Mouse (Mus musculus) MEL (cell line): ENCODE data around the gene Srebf2. TPM values are rescaled to one million over a fixed set of nuclear protein-coding genes. Genes with fewer than 3 reads are reported as not detected.
A peak's percentile ranks its signal among the peaks of the same experiment; 100 is the strongest.

Experiments
- DNase-seq: peaks from one replicate; pipeline ENCODE4 v3.0.0; 2011; ENCODE audit warnings: low read depth, low spot score
- H3K27ac ChIP-seq: 2 replicates; pipeline ENCODE4 v1.5.1; 2012; ENCODE audit warnings: low read depth, mild to moderate bottlenecking, control low read depth, low read length, moderate library complexity; ENCODE audit not compliant: control insufficient read depth
- H3K27me3 ChIP-seq, 2 experiments: fragments of 150-350 bp in 1 of 2; sonication (generic) in 1 of 2; 2 replicates each; pipeline ENCODE4 v1.6.1; 2012; ENCODE audit warnings: low read length in 2 of 2, mild to moderate bottlenecking in 2 of 2, improper control_type of control experiment in 1 of 2, moderate library complexity in 1 of 2; ENCODE audit not compliant: insufficient read depth in 2 of 2, control insufficient read depth in 1 of 2
- H3K36me3 ChIP-seq, 2 experiments: 2 replicates each; pipeline ENCODE4 v1.6.1; 2012 to 2014; ENCODE audit warnings: low read length in 2 of 2, improper control_type of control experiment in 1 of 2, inconsistent platforms in 1 of 2, mild to moderate bottlenecking in 1 of 2; ENCODE audit not compliant: insufficient read depth in 2 of 2, control insufficient read depth in 1 of 2
- H3K4me1 ChIP-seq, 2 experiments: fragments of 150-350 bp in 1 of 2; sonication (generic) in 1 of 2; 2 replicates each; pipeline ENCODE4 v1.6.1; 2012; ENCODE audit warnings: low read length in 2 of 2, improper control_type of control experiment in 1 of 2, mild to moderate bottlenecking in 1 of 2; ENCODE audit not compliant: insufficient read depth in 2 of 2, control insufficient read depth in 1 of 2
- H3K4me3 ChIP-seq, 2 experiments: fragments of 150-350 bp in 1 of 2; sonication (generic) in 1 of 2; 2 replicates each; pipeline ENCODE4 v1.5.1; 2012; ENCODE audit warnings: low read depth in 2 of 2, low read length in 2 of 2, mild to moderate bottlenecking in 2 of 2, moderate library complexity in 2 of 2, control low read depth in 1 of 2, improper control_type of control experiment in 1 of 2; ENCODE audit not compliant: control insufficient read depth in 1 of 2, insufficient read depth in 1 of 2
- H3K79me2 ChIP-seq: 2 replicates; pipeline ENCODE4 v1.6.1; 2012; ENCODE audit warnings: mild to moderate bottlenecking, low read length, moderate library complexity; ENCODE audit not compliant: control insufficient read depth, poor library complexity, insufficient read depth
- H3K9ac ChIP-seq: 2 replicates; pipeline ENCODE4 v1.6.1; 2012; ENCODE audit warnings: low read depth, mild to moderate bottlenecking, control low read depth, low read length, moderate library complexity; ENCODE audit not compliant: control insufficient read depth, poor library complexity, severe bottlenecking
- H3K9me3 ChIP-seq: fragments of 150-350 bp; sonication (generic); replicated peaks from 2 replicates; pipeline ENCODE4 v1.6.1; 2012; ENCODE audit warnings: mild to moderate bottlenecking, low read length, improper control_type of control experiment, moderate library complexity; ENCODE audit not compliant: insufficient read depth
- EP300 ChIP-seq, 2 experiments: IDR thresholded peaks; 2 replicates each; pipeline ENCODE4 v1.6.1; 2011; ENCODE audit warnings: improper control_type of control experiment in 2 of 2, low read length in 2 of 2, low read depth in 1 of 2, mild to moderate bottlenecking in 1 of 2
- GATA1 ChIP-seq: IDR thresholded peaks from 2 replicates; pipeline ENCODE4 v1.6.1; 2011; ENCODE audit warnings: low read depth, low read length, improper control_type of control experiment
- MAX ChIP-seq: IDR thresholded peaks from 2 replicates; pipeline ENCODE4 v1.6.1; 2011; ENCODE audit warnings: low read length, improper control_type of control experiment
- NRF1 ChIP-seq: IDR thresholded peaks from 2 replicates; pipeline ENCODE4 v1.6.1; 2014; ENCODE audit warnings: low read depth, mild to moderate bottlenecking, inconsistent platforms, low read length, improper control_type of control experiment, moderate library complexity; ENCODE audit not compliant: poor library complexity, insufficient read depth, severe bottlenecking
- SIN3A ChIP-seq: IDR thresholded peaks from 2 replicates; pipeline ENCODE4 v1.6.1; 2012; ENCODE audit warnings: low read length, improper control_type of control experiment, inconsistent platforms
- UBTF ChIP-seq: IDR thresholded peaks from 2 replicates; pipeline ENCODE4 v1.6.1; 2012; ENCODE audit warnings: low read depth, mild to moderate bottlenecking, inconsistent platforms, low read length, improper control_type of control experiment, moderate library complexity, borderline replicate concordance; ENCODE audit not compliant: insufficient read depth
- polyA plus RNA-seq, 2 experiments: library from polyadenylated mRNA; stranded (reverse) in 1 of 2; unstranded in 1 of 2; fragments of >175 nt in 1 of 2; fragments of >200 nt in 1 of 2; gene quantifications; 2 replicates each; pipeline versions ENCODE4 v1.2.1 to v1.2.4; 2012; ENCODE audit warnings: low replicate concordance in 2 of 2, low read depth in 1 of 2; ENCODE audit not compliant: insufficient read length in 2 of 2, insufficient read depth in 1 of 2, missing spikeins in 1 of 2
- total RNA-seq: library from RNA; depleted of rRNA; stranded (reverse); fragments of 300-350 nt; gene quantifications from 2 replicates; pipeline ENCODE4 v1.2.3, GENCODE M21; 2012

The Srebf2 gene
- total and polyA plus RNA-seq, 3 experiments = 40.5 to 161 TPM; not detected in 1

- peak within 1 kb of the TSS; percentile 57 for H3K9ac ChIP-seq
These were observed 76.9 kb downstream of the Srebf2 start, which contains the start of gene Tnfrsf13c for GRCm38 (mm10) chr15:82223657-82224601. TSS of gene Tnfrsf13c (minus strand) at chr15:82224369.

DNA sequence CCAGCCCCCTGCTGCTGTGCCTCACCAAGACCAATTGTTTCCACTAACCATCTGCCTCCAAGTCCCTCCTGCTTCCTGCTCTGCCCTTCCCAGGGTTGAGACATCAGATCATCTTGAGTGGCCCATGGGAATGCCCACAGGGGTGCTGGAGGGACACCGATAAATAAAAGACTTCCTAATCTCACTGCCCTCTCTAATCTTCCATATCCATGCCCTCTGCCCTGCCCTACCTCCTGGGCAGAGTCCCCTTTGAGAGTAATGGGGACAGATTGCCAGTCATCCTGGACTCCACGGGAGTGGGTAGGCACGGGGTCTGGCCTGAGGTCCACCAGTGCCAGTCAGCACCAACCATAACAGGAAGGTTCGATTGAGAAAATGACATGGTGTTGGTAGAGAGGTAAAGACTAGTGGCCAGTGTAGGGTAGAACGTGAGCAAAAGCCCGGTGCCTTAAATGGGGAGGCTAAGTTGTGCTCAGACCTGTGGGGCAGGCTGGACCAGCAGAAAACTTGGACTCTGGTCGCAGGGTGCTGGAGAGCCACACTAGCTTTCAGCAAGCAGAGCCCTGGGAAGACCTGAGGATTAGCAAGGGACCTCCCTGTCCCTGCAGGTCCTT, 77.7 kb downstream of the Srebf2 start:
- Histone ChIP-seq H3K27me3 (no peaks in the 10 kb centered on the region), H3K4me3 (peak overlapping the region; percentile 45 to 54), H3K4me1 (peaks cover 0 to 28% of the 10 kb centered on the region in 2 experiments; a peak in 3 of 4 replicates), H3K27ac (no peak overlapping the region), H3K9ac (no peak overlapping the region), H3K9me3 (no peaks in the 10 kb centered on the region), H3K79me2 (no peaks in the 10 kb centered on the region), H3K36me3 (peaks cover 0 to 6% of the 10 kb centered on the region in 2 experiments; a peak in 2 of 4 replicates)
- peak; percentile 24 for DNase-seq
- TF ChIP-seq GATA1 (peak; percentile 12; the same call in 1 of the 2 replicates), NRF1 (no peak)

More at GRCm38 (mm10) chr15:82223657-82224601, 76.9 kb downstream of the Srebf2 start, which contains the start of gene Tnfrsf13c:
- Histone ChIP-seq H3K36me3 (peaks cover 0 to 5% of the 10 kb centered on the region in 2 experiments; a peak in 2 of 4 replicates), H3K27ac (no peak within 1 kb of the TSS), H3K27me3 (no peaks in the 10 kb centered on the region), H3K4me3 (peak within 1 kb of the TSS; percentile 45 to 54), H3K9me3 (no peaks in the 10 kb centered on the region), H3K79me2 (no peaks in the 10 kb centered on the region), H3K4me1 (peaks cover 0 to 24% of the 10 kb centered on the region in 2 experiments; a peak in 3 of 4 replicates)
- peak; percentile 64 for DNase-seq
- TF ChIP-seq NRF1 (no peak), MAX (peak; percentile 45; the same call in 1 of the 2 replicates), SIN3A (0 out of 2 replicates have a peak, but pooled peaks have one; percentile 19)

DNA sequence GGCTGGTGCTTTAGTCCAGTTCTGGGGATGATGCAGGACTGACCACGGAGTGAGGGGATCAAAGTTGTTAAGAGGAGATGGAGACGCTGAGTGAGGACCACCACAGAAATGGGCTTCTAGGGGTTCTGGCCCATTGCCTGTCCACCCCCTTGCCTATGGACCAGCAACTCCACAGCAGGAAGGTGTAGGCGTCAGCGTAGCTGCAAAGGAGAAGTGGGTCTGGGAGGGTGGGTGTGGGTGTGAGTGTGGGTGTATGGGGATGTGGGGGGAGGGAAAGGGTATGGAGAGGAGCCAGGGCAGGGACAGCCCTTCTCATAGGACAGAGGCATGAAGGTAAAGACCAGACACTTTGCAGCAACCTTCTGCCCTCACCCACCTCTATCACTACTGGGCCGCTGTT, 78.8 kb downstream of the Srebf2 start:
- TF ChIP-seq UBTF = no peak
- TF ChIP-seq EP300 (IDR thresholded peaks at IDR 0.05; ENCODE audit: low read depth in 1 of 2, low read length in 2 of 2) = 0 out of 4 replicates have a peak, but pooled peaks of 1 of the 2 experiments have one; percentile 25
- peaks cover 0 to 36% of the 10 kb centered on the region in 2 experiments; a peak in 3 of 4 replicates for H3K4me1 ChIP-seq
- H3K27me3 ChIP-seq = no peaks in the 10 kb centered on the region

More for the DNA sequence above, 78.8 kb downstream of the Srebf2 start:
- H3K36me3 ChIP-seq = peaks cover 0 to 7% of the 10 kb centered on the region in 2 experiments; a peak in 2 of 4 replicates
- no peaks in the 10 kb centered on the region for H3K79me2 ChIP-seq
- no peak overlapping the region for H3K9ac ChIP-seq
- no peak overlapping the region for H3K27ac ChIP-seq
- H3K4me3 ChIP-seq = no peak overlapping the region
- DNase-seq = peak; percentile 31
- no peaks in the 10 kb centered on the region for H3K9me3 ChIP-seq
